Mouse (Mus musculus) lung, embryonic 14.5 days (tissue): ENCODE measurements around the gene Cpne5. TPM values are rescaled to one million over a fixed set of nuclear protein-coding genes. Genes with fewer than 3 reads are reported as not detected.
"Not testable (repeated sequence)": the region's sequence is repeated elsewhere in the genome, so short reads cannot be mapped to it uniquely, and the experiment has no call there.

Source experiments
- ATAC-seq: fragments of 200-750 bp; cut with Nextera tagmentation; 2 replicates; pipeline ENCODE4 v1.8.0; 2017; ENCODE audit warnings: mild to moderate bottlenecking, moderate TSS enrichment, moderate library complexity; ENCODE audit not compliant: insufficient read depth
- DNase-seq: peaks from one replicate; pipeline ENCODE4 v3.0.0-alpha.2; 2015
- H3K27ac ChIP-seq: fragments of 300-500 bp; sonication (generic); 2 replicates; pipeline ENCODE4 v1.5.1; 2014; ENCODE audit warnings: low read depth, mild to moderate bottlenecking, moderate library complexity
- H3K27me3 ChIP-seq: fragments of 300-500 bp; sonication (generic); 2 replicates; pipeline ENCODE4 v1.6.1; 2014; ENCODE audit warnings: low read length, control low read depth; ENCODE audit not compliant: insufficient read depth
- H3K36me3 ChIP-seq: fragments of 300-500 bp; sonication (generic); 2 replicates; pipeline ENCODE4 v1.6.1; 2014; ENCODE audit warnings: control low read depth; ENCODE audit not compliant: insufficient read depth
- H3K4me1 ChIP-seq: fragments of 300-500 bp; sonication (generic); 2 replicates; pipeline ENCODE4 v1.6.1; 2014; ENCODE audit warnings: antibody characterized with exemption, control low read depth; ENCODE audit not compliant: insufficient read depth
- H3K4me2 ChIP-seq: fragments of 300-500 bp; sonication (generic); 2 replicates; pipeline ENCODE4 v1.6.1; 2014; ENCODE audit warnings: mild to moderate bottlenecking
- H3K4me3 ChIP-seq: fragments of 300-500 bp; sonication (generic); 2 replicates; pipeline ENCODE4 v1.5.1; 2014; ENCODE audit warnings: low read depth, low read length
- H3K9ac ChIP-seq: fragments of 300-500 bp; sonication (generic); 2 replicates; pipeline ENCODE4 v1.6.1; 2014
- H3K9me3 ChIP-seq: fragments of 300-500 bp; sonication (generic); 2 replicates; pipeline ENCODE4 v1.6.1; 2016; ENCODE audit warnings: low read depth, low read length, control low read depth
- CTCF ChIP-seq: IDR thresholded peaks from 2 replicates; pipeline ENCODE4 v1.5.1; 2016; ENCODE audit warnings: antibody characterized with exemption, low read depth
- WGBS: fragments of 180-500 bp; shearing (Covaris S2); extraction: QIAGEN DNeasy Blood & Tissue Kit; methylation state at CpG from one replicate; pipeline ENCODE4 v1.1.7; 2014; 5-methylcytosine and 5-hydroxymethylcytosine counted together
- polyA plus RNA-seq: library from polyadenylated mRNA; unstranded; fragments of >200 nt; fragmentation: Nextera tagmentation; extraction: Ambion mirVana; gene quantifications from 2 replicates; pipeline ENCODE4 v1.2.1, GENCODE M21; 2014

Cpne5 gene
- polyA plus RNA-seq, 1 experiment from 2014 or later: 6.9 TPM

- no peaks in the 10 kb centered on the region for H3K4me1 ChIP-seq
- no peak overlapping the region for H3K27ac ChIP-seq
- TF ChIP-seq CTCF: no peak
- no peaks in the 10 kb centered on the region for H3K36me3 ChIP-seq
- 33% methylated on average over 5 of the region's 5 CpGs for WGBS
- H3K4me3 ChIP-seq: no peak overlapping the region
- no peak for DNase-seq
- no peak overlapping the region for H3K9ac ChIP-seq
- ATAC-seq: no peak
- H3K27me3 ChIP-seq: no peaks in the 10 kb centered on the region
- no peaks in the 10 kb centered on the region for H3K9me3 ChIP-seq
- H3K4me2 ChIP-seq: no peak overlapping the region
Observed at GRCm38 (mm10) chr17:29118057-29118456, 119.9 kb downstream of the Cpne5 start.

- no peak for TF ChIP-seq CTCF
- WGBS: 57% methylated on average over 8 of the region's 8 CpGs
- Histone ChIP-seq H3K4me1 (no peaks in the 10 kb centered on the region), H3K9me3 (no peaks in the 10 kb centered on the region), H3K27me3 (no peaks in the 10 kb centered on the region), H3K4me2 (no peak overlapping the region), H3K27ac (no peak overlapping the region), H3K9ac (no peak overlapping the region), H3K36me3 (no peaks in the 10 kb centered on the region), H3K4me3 (no peak overlapping the region)
- no peak for ATAC-seq
- no peak for DNase-seq
Observed at GRCm38 (mm10) chr17:29117006-29117648, 120.8 kb downstream of the Cpne5 start.

- Histone ChIP-seq H3K9me3 (no peaks in the 10 kb centered on the region), H3K27ac (no peak overlapping the region), H3K4me2 (no peak overlapping the region), H3K27me3 (no peaks in the 10 kb centered on the region), H3K9ac (no peak overlapping the region), H3K36me3 (no peaks in the 10 kb centered on the region), H3K4me1 (no peaks in the 10 kb centered on the region), H3K4me3 (no peak overlapping the region)
- TF ChIP-seq CTCF: no peak
- WGBS: 61% methylated on average over 12 of the region's 12 CpGs
- DNase-seq: no peak
- ATAC-seq: no peak
Observed at GRCm38 (mm10) chr17:29116023-29116422, 121.9 kb downstream of the Cpne5 start.

GRCm38 (mm10) chr17:29113591-29114352 is 124.2 kb downstream of the Cpne5 start, which contains the start of gene Rab44:
Gene Rab44, plus strand, starts transcription at chr17:29114145.
- Histone ChIP-seq H3K27me3 (no peaks in the 10 kb centered on the region), H3K4me3 (no peak within 1 kb of the TSS), H3K4me1 (no peaks in the 10 kb centered on the region), H3K27ac (no peak within 1 kb of the TSS), H3K36me3 (no peaks in the 10 kb centered on the region), H3K9ac (no peak within 1 kb of the TSS), H3K9me3 (no peaks in the 10 kb centered on the region), H3K4me2 (no peak within 1 kb of the TSS)
- DNase-seq (no peak), ATAC-seq (no peak)
- no peak for TF ChIP-seq CTCF
- WGBS: 81% methylated on average over 13 of the region's 13 CpGs

- no peak for ATAC-seq
- Histone ChIP-seq H3K36me3 (no peaks in the 10 kb centered on the region), H3K4me1 (no peaks in the 10 kb centered on the region), H3K9ac (no peak overlapping the region), H3K4me3 (no peak overlapping the region), H3K27ac (no peak overlapping the region), H3K4me2 (no peak overlapping the region), H3K9me3 (no peaks in the 10 kb centered on the region), H3K27me3 (no peaks in the 10 kb centered on the region)
- no peak for TF ChIP-seq CTCF
- no peak for DNase-seq
- WGBS: 80% methylated on average over 5 of the region's 5 CpGs
Observed at GRCm38 (mm10) chr17:29111332-29111731, 126.6 kb downstream of the Cpne5 start.

GRCm38 (mm10) chr17:29110356-29110755 is 127.6 kb downstream of the Cpne5 start:
- DNase-seq, H3K4me2 ChIP-seq, H3K4me1 ChIP-seq, ATAC-seq, H3K9me3 ChIP-seq, H3K36me3 ChIP-seq, H3K9ac ChIP-seq, H3K27me3 ChIP-seq, H3K4me3 ChIP-seq, H3K27ac ChIP-seq: not testable (repeated sequence)
- 77% methylated on average over 6 of the region's 6 CpGs for WGBS

Other genes with a start within 250 kb of the Cpne5 start
- 103 and 104 TPM in 2 replicates for gene Stk38, start 230.2 kb downstream of the Cpne5 start, polyA plus RNA-seq
- 716 and 730 TPM in 2 replicates for gene Srsf3, start 205.5 kb downstream of the Cpne5 start, polyA plus RNA-seq
- 12.4 and 13.6 TPM in 2 replicates for gene Cdkn1a, start 147.2 kb downstream of the Cpne5 start, polyA plus RNA-seq
- 0.46 and 1.1 TPM in 2 replicates for gene Rab44, start 124.0 kb downstream of the Cpne5 start, polyA plus RNA-seq
- 158 and 162 TPM in 2 replicates for gene Ppil1, start 26.0 kb upstream of the Cpne5 start, polyA plus RNA-seq
- gene BC004004, start 30.6 kb upstream of the Cpne5 start, polyA plus RNA-seq: 68.9 and 71.1 TPM in 2 replicates
- gene Pi16, start 79.5 kb upstream of the Cpne5 start, polyA plus RNA-seq: 0.14 TPM in 2 replicates
- gene Mtch1, start 109.8 kb upstream of the Cpne5 start, polyA plus RNA-seq: 381 and 395 TPM in 2 replicates
- gene Fgd2, start 122.7 kb upstream of the Cpne5 start, polyA plus RNA-seq: 15.7 and 19.2 TPM in 2 replicates